Mouse (Mus musculus): ENCODE results near the gene Ttc34.

Gene Ttc34

GRCm38 (mm10) chr4:154897676-154898465, 60.6 kb downstream of the Ttc34 start:
- no peak for DNase-seq (ENCODE audit: low spot score in 2 of 2)

DNA sequence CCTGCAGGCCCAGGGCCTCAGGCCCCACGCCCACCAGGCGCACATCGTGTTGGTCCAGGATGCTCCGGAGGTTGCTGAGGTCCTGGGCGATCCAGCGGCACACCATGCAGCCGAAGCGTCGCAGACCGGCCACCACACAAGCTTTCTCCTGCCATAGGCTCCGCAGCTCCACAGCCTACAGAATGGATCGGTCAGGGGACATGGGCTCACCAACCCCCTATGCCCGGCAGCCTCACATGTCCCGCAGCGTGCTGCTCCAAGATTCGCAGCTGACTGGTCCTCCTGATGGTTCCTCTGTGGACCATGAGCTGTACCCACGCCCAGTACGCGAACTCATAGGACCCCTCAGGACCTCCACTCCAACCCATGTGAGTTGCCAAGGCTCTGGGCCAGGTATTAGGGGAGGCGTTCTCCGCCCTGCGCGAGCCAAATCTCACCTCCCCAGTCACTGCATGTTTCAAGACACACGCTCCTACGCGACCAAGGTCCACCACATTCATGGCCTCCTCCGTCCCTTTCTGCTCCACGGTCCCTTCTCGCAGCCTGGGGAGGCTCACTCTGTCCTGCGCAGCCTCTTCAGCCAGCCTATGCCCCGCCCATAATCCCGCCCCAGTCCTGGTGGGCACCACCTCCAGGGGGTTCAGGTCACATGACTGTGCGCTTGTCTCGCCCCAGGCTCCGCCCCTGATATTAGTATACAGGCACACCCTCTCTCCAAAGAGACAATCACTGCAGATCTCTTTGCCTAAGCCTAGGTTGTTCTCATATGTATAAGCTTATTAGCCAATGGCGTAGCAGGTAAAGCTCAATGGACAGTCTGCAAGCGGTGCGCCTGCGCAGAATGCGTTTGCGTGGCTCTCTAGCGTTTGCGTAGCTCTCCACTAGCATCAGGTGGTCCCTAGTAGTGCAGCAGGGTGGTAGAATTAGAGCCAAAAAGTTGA, 61.5 kb downstream of the Ttc34 start, which contains the start of gene Fam213b:
TSS of gene Fam213b (minus strand) at position 630 of the 941 bp plus-strand sequence.
- peak; percentile 28 to 47 for DNase-seq (ENCODE audit: low spot score in 2 of 2)

DNA sequence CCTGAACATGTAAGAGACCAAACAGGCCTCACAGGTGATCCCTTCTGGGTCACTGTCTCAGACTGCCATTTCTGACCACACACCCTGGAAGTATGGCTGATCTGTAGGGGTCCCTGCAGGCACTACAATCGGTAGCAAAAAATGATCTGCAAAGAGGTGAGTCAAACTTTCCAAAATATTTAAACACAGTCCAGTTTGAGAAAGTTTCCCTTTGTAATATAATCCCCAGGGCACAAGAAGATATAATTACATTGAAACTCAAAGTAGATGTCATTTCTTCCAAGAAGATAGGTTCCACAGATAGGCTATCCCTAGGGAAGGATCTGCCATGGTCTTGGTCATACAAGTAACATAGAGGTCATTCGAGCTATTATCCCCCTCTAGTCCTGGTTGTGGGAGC, 65.1 kb downstream of the Ttc34 start:
- DNase-seq (ENCODE audit: low spot score in 2 of 2), result no peak

GRCm38 (mm10) chr4:154904185-154905071, 67.2 kb downstream of the Ttc34 start:
- peak; percentile 82 to 86 for DNase-seq (ENCODE audit: low spot score in 2 of 2)

- peak; percentile 23 to 80 for DNase-seq (ENCODE audit: low spot score in 2 of 2)
Measured at GRCm38 (mm10) chr4:154907833-154908232, 70.6 kb downstream of the Ttc34 start.

- DNase-seq (ENCODE audit: low spot score in 2 of 2), result no peak
Measured at GRCm38 (mm10) chr4:154908490-154908889, 71.2 kb downstream of the Ttc34 start.

DNA sequence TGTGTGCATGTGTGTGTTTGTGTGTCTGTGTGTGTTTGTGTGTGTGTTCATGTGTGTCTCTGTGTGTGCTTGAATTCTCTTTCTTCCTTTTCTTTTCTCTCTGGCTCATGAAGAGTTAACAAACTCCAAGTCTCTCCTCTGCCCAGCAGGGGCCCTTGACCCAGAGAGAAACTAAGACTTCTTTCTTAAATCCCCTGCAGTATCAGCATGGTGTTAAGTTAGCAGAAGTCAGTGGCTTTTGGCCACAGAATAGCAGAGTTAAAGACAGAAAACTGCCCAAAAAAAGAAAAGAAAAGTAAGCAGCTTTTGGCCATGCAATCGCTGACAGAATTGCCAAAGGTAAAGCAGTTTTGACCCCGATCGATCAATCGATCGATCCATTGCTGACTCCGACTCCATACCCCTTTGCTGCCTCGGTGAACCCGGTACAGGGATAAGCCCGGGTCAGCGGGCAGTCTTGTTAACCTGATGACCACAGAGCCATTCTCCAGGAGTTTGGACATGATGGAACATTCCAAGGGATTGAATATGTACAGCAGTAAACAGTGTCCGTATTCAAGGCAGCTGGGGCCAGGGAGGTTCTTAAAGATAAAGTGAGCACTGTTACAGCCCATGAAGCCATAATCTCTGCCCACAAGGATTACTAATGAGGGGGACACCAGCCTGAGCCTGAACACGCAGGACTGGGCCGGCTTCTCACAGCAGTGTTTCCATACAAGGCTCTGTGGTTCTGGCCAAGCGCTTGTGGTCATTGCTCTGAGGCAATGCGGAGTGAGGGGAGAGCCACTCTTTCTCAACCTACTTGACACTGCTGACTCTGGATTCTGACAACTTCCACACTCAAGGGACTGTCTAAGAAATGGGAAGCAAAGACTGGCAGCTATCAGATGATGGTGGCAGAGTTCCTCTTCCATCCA, 73.6 kb downstream of the Ttc34 start:
- DNase-seq (ENCODE audit: low spot score in 2 of 2), result no peak

GRCm38 (mm10) chr4:154911644-154912043, 74.4 kb downstream of the Ttc34 start:
- no peak for DNase-seq (ENCODE audit: low spot score in 2 of 2)

DNA sequence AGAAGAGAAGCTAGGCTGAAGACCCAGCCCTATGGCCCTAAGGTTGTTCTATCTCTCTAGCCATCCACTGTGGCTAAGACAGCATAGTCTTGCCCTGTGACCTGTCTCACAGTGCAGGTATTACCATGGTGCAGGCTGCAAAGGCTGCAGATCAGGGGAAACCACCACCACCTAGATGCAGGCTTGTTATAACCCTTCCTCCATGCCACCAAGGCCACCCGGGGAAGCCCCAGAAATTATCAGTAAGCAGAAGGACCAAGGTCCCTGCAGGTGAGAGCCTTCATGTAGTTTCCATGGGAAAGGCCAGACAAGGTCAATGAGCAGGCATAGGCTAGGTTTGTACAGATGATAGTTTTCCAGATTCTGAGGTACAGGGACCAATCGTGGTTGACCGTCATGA, 76.6 kb downstream of the Ttc34 start:
- no peak for DNase-seq (ENCODE audit: low spot score in 2 of 2)

GRCm38 (mm10) chr4:154914252-154914651, 77.0 kb downstream of the Ttc34 start:
- no peak for DNase-seq (ENCODE audit: low spot score in 2 of 2)

GRCm38 (mm10) chr4:154914707-154915106, 77.4 kb downstream of the Ttc34 start:
- DNase-seq (ENCODE audit: low spot score in 2 of 2), result no peak

DNA sequence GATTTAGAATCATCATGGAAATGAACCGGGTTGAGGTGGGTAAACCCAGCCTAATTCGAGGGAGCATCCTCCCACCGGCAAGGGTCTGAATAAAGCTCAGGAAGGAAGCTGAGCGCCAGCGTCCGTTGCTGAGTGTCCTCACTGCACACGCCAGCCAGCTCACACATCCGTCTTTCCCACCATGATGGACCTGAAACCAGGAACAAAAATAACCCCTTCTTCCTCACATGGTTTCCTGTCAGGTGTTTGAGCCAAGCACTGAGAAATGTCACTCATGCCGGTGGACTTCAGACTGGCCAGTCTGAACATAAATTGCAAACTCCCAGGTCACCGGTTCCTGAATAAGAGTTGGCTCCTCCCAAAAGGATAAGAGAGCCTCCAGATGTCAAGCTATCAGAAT, 78.0 kb downstream of the Ttc34 start:
- DNase-seq (ENCODE audit: low spot score in 2 of 2), result no peak

GRCm38 (mm10) chr4:154916662-154917061, 79.4 kb downstream of the Ttc34 start:
- no peak for DNase-seq (ENCODE audit: low spot score in 2 of 2)
